Mouse (Mus musculus) neural tube, embryonic 11.5 days (tissue): Measurements from ENCODE around the gene Atg2a. TPM values are rescaled to one million over a fixed set of nuclear protein-coding genes. Genes with fewer than 3 reads are reported as not detected.

Experiments
- ATAC-seq: fragments of 200-750 bp; cut with Nextera tagmentation; 2 replicates; pipeline ENCODE4 v1.8.0; 2017; ENCODE audit warnings: moderate number of reproducible peaks, mild to moderate bottlenecking, moderate TSS enrichment, moderate library complexity; ENCODE audit not compliant: insufficient read depth, low FRiP score, low TSS enrichment
- DNase-seq: peaks from one replicate; pipeline ENCODE4 v3.0.0-alpha.2; 2015; ENCODE audit warnings: low spot score
- H3K27ac ChIP-seq: fragments of 300-500 bp; sonication (generic); 2 replicates; pipeline ENCODE4 v1.5.1; 2014; ENCODE audit warnings: low read depth, mild to moderate bottlenecking, low read length
- H3K27me3 ChIP-seq: fragments of 300-500 bp; sonication (generic); 2 replicates; pipeline ENCODE4 v1.6.1; 2014; ENCODE audit warnings: mild to moderate bottlenecking, low read length, mixed read lengths; ENCODE audit not compliant: control insufficient read depth, insufficient read depth
- H3K36me3 ChIP-seq: fragments of 300-500 bp; sonication (generic); 2 replicates; pipeline ENCODE4 v1.6.1; 2014; ENCODE audit warnings: mild to moderate bottlenecking, low read length, moderate library complexity, mixed read lengths; ENCODE audit not compliant: control insufficient read depth, insufficient read depth
- H3K4me1 ChIP-seq: fragments of 300-500 bp; sonication (generic); 2 replicates; pipeline ENCODE4 v1.6.1; 2014; ENCODE audit warnings: low read length, mixed read lengths; ENCODE audit not compliant: control insufficient read depth, insufficient read depth
- H3K4me2 ChIP-seq: fragments of 300-500 bp; sonication (generic); 2 replicates; pipeline ENCODE4 v1.6.1; 2014; ENCODE audit warnings: low read depth, mild to moderate bottlenecking, moderate library complexity
- H3K4me3 ChIP-seq: fragments of 300-500 bp; sonication (generic); 2 replicates; pipeline ENCODE4 v1.5.1; 2014; ENCODE audit warnings: low read depth, low read length
- H3K9ac ChIP-seq: fragments of 300-500 bp; sonication (generic); 2 replicates; pipeline ENCODE4 v1.6.1; 2014; ENCODE audit warnings: mild to moderate bottlenecking, low read length
- H3K9me3 ChIP-seq: fragments of 300-500 bp; sonication (generic); 2 replicates; pipeline ENCODE4 v1.6.1; 2016; ENCODE audit warnings: low read length; ENCODE audit not compliant: control insufficient read depth
- WGBS: fragments of 180-500 bp; shearing (Covaris S2); extraction: QIAGEN DNeasy Blood & Tissue Kit; methylation state at CpG from one replicate; pipeline ENCODE4 v1.1.7; 2014; 5-methylcytosine and 5-hydroxymethylcytosine counted together
- polyA plus RNA-seq: library from polyadenylated mRNA; unstranded; fragments of >200 nt; fragmentation: Nextera tagmentation; extraction: Ambion mirVana; gene quantifications from 2 replicates; pipeline ENCODE4 v1.2.1, GENCODE M21; 2014

Gene Atg2a
- polyA plus RNA-seq, 1 experiment from 2014 or later: 13.3 TPM

DNA sequence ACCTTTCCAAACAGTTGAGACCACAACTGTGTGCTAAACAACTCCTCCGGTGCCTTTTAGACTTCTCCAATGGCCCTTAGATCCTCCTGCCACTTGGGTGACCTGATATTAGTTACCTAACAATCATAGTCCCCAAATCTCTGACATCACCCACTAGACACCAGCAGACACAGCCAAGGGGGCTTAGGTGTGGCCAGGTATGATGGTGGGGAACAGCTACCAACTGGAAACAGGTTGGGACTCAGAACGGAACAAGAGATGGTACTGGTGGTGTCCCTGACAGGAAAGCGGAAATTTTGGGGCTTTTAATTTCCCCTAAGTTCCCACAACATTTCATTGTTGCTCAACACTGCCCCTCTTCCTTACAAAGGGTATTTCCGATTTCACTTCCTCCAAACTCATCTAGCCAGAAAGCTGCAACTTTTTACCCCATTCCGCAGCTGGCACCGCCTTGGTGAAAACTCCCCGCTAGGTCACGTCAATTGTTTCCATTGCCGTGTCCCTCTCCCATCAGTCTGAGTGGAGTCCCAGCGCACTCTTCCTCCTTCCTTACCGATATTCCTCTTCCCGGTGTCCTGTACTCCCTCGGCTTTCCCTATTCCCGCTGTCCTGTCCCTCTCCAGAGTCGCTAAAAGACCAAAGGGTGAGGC is 34.4 kb downstream of the Atg2a start:
- 6% methylated on average over 15 of the region's 15 CpGs for WGBS
- no peak for DNase-seq
- Histone ChIP-seq H3K27me3 (no peaks in the 10 kb centered on the region), H3K4me3 (peak overlapping the region; percentile 82), H3K36me3 (no peaks in the 10 kb centered on the region), H3K27ac (peak overlapping the region; percentile 65), H3K9ac (peak overlapping the region; percentile 64), H3K9me3 (no peaks in the 10 kb centered on the region), H3K4me1 (peaks cover 31% of the 10 kb centered on the region), H3K4me2 (peak overlapping the region; percentile 97)
- ATAC-seq: peak; percentile 35; the same call in 1 of the 2 replicates

- Histone ChIP-seq H3K27ac (peak within 1 kb of the TSS; percentile 65), H3K4me3 (peak within 1 kb of the TSS; percentile 82), H3K36me3 (peaks cover 6% of the 10 kb centered on the region; the same call in 1 of the 2 replicates), H3K27me3 (no peaks in the 10 kb centered on the region), H3K9ac (peak within 1 kb of the TSS; percentile 86), H3K4me2 (peak within 1 kb of the TSS; percentile 97), H3K9me3 (no peaks in the 10 kb centered on the region), H3K4me1 (peaks cover 29% of the 10 kb centered on the region)
- DNase-seq (peak; percentile 99), ATAC-seq (peak; percentile 91)
- under 1% methylated on average over 92 of the region's 106 CpGs for WGBS
These were observed 35.3 kb downstream of the Atg2a start, which contains the start of gene Ehd1 for GRCm38 (mm10) chr19:6276426-6277421. TSS of gene Ehd1 (plus strand) at chr19:6276725.

DNA sequence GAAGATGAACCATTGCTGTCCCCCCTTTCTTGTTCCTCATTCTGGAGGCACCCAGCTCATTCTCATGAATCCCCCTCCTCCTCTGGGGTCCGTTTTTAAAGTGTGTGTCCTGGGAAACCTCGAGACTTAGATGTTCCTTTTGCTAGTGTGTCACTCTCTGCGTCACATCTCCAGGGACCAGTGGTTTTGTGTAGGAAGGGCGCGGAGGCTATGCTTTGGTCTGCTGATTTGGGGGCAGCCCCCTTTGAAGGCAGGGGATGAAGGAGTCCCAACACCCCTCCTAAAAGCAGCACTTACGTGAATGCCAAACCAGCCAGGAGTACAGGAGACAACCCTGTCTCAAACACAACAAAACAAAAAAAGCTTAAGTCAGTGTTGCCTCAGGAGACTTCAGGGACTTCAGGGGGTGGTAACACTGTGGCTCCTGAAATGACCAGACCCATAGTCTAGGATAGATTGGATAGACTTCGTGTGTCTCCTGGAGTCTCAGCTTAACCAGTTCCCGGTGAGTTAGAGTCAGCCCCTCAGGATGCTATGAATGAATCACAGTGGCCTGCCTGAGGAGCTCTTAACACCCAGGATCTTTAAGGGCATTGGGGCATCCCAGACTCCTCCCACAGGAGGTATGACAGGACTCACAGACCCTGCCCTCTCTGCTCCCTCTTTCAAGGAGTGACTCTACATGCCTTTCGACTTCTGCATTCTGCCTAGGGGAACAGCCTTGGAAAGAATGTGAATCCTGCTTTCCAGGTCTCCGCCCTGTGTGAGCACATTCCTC is 36.4 kb downstream of the Atg2a start:
- Histone ChIP-seq H3K4me1 (peaks cover 29% of the 10 kb centered on the region), H3K27me3 (no peaks in the 10 kb centered on the region), H3K9ac (peak overlapping the region; percentile 86), H3K9me3 (no peaks in the 10 kb centered on the region), H3K4me2 (peak overlapping the region; percentile 97), H3K27ac (no peak overlapping the region; the same call in 1 of the 2 replicates), H3K4me3 (peak overlapping the region; percentile 82), H3K36me3 (peaks cover 6% of the 10 kb centered on the region; the same call in 1 of the 2 replicates)
- DNase-seq (peak; percentile 44), ATAC-seq (no peak)
- 5% methylated on average over 10 of the region's 10 CpGs for WGBS

- no peaks in the 10 kb centered on the region for H3K27me3 ChIP-seq
- peaks cover 29% of the 10 kb centered on the region for H3K4me1 ChIP-seq
- DNase-seq (no peak), ATAC-seq (no peak)
- H3K4me3 ChIP-seq: peak overlapping the region; percentile 82
- H3K9me3 ChIP-seq: no peaks in the 10 kb centered on the region
- no peak overlapping the region; the same call in 1 of the 2 replicates for H3K27ac ChIP-seq
- peaks cover 10% of the 10 kb centered on the region; the same call in 1 of the 2 replicates for H3K36me3 ChIP-seq
- WGBS: 31% methylated on average over 6 of the region's 6 CpGs
- peak overlapping the region; percentile 86 for H3K9ac ChIP-seq
- H3K4me2 ChIP-seq: peak overlapping the region; percentile 97
These were observed 37.1 kb downstream of the Atg2a start for GRCm38 (mm10) chr19:6278439-6279073.

- no peaks in the 10 kb centered on the region for H3K9me3 ChIP-seq
- H3K27me3 ChIP-seq: no peaks in the 10 kb centered on the region
- no peak overlapping the region for H3K27ac ChIP-seq
- peaks cover 14% of the 10 kb centered on the region; the same call in 1 of the 2 replicates for H3K36me3 ChIP-seq
- peak overlapping the region; percentile 33 for H3K9ac ChIP-seq
- H3K4me3 ChIP-seq: peak overlapping the region; percentile 82; the same call in 1 of the 2 replicates
- H3K4me1 ChIP-seq: peaks cover 29% of the 10 kb centered on the region
- 87% methylated on average over 6 of the region's 6 CpGs for WGBS
- no peak for ATAC-seq
- no peak for DNase-seq
- H3K4me2 ChIP-seq: peak overlapping the region; percentile 97
These were observed 38.1 kb downstream of the Atg2a start for GRCm38 (mm10) chr19:6279481-6280144.

GRCm38 (mm10) chr19:6280554-6280953 is 39.1 kb downstream of the Atg2a start:
- Histone ChIP-seq H3K27me3 (no peaks in the 10 kb centered on the region), H3K4me2 (no peak overlapping the region), H3K27ac (no peak overlapping the region), H3K9ac (peak overlapping the region; percentile 33; the same call in 1 of the 2 replicates), H3K36me3 (peaks cover 14% of the 10 kb centered on the region; the same call in 1 of the 2 replicates), H3K4me3 (no peak overlapping the region), H3K9me3 (no peaks in the 10 kb centered on the region), H3K4me1 (peaks cover 29% of the 10 kb centered on the region)
- 91% methylated on average over 7 of the region's 7 CpGs for WGBS
- DNase-seq: no peak
- ATAC-seq: no peak

DNA sequence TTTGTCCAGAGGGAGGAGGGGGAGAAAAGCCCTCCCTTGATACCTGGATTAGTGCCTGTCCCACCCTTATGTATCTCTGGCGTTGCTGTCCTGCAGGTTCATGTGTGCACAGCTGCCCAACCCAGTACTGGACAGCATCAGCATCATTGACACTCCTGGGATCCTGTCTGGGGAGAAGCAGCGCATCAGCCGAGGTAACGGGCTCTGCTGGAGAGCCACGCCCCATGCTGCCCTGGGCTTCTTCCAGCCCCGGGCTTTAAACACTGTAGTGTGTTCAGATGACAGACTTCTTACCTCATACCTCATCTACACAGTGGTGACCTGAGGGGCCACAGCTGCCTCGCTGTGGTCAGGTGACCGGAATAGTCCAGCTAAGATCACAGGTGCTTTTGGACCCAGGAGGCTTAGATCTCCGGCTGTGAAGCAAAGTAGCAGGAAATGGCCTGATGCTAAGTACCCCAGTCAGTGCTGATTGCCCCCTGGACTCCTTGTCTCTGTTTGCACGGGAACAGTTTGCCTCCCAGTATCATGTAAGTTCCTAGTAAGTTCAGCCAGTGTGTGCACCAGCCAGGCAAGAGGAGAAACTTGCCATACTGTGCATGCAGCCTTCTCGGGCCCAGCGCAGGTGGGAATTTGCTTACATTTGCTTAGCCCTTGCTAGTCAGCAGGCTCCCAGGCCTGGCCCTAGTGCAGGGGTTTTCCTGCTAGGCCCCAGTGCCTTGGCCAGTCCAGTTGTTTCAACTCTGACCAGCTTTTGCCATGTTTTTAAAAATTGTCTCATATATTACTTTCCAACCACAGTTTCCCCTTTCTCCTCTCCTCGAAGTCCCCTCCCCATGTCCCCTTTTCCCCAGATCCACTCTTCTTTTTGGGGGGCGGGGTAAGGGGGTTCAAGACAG is 39.9 kb downstream of the Atg2a start:
- H3K9ac ChIP-seq: no peak overlapping the region
- WGBS: 86% methylated on average over 14 of the region's 14 CpGs
- ATAC-seq: no peak
- H3K9me3 ChIP-seq: no peaks in the 10 kb centered on the region
- no peak overlapping the region for H3K27ac ChIP-seq
- no peak overlapping the region for H3K4me3 ChIP-seq
- peaks cover 26% of the 10 kb centered on the region for H3K4me1 ChIP-seq
- H3K4me2 ChIP-seq: no peak overlapping the region
- no peaks in the 10 kb centered on the region for H3K27me3 ChIP-seq
- H3K36me3 ChIP-seq: peaks cover 16% of the 10 kb centered on the region; the same call in 1 of the 2 replicates
- DNase-seq: no peak
